Mouse (Mus musculus) adrenal gland, postnatal 25 days (tissue): ENCODE measurements around the gene B4galt5. TPM values are rescaled to one million over a fixed set of nuclear protein-coding genes. Genes with fewer than 3 reads are reported as not detected.
A peak's percentile ranks its signal among the peaks of the same experiment; 100 is the strongest.
"Not testable (repeated sequence)": the region's sequence is repeated elsewhere in the genome, so short reads cannot be mapped to it uniquely, and the experiment has no call there.

ENCODE experiments used
- DNase-seq: peaks from one replicate; pipeline ENCODE4 v3.0.0; 2021; ENCODE audit warnings: mixed read lengths
- long read RNA-seq: library from polyadenylated mRNA; stranded (forward); transcript quantifications from one replicate; pipeline ENCODE4 v2.0.0, GENCODE M21; 2021
- total RNA-seq: library from RNA; stranded (reverse); gene quantifications from 2 replicates; pipeline ENCODE4 v1.2.3, GENCODE M21; 2021

B4galt5 gene
- 72.9 and 78.8 TPM in 2 replicates for total RNA-seq
- long read RNA-seq, full-length matches to known transcripts = 1 of 28 reads
- long read RNA-seq, partial matches to known transcripts = 0 of 28 reads
- long read RNA-seq, other reads (novel, unspliced or antisense) = 27 of 28 reads

DNA sequence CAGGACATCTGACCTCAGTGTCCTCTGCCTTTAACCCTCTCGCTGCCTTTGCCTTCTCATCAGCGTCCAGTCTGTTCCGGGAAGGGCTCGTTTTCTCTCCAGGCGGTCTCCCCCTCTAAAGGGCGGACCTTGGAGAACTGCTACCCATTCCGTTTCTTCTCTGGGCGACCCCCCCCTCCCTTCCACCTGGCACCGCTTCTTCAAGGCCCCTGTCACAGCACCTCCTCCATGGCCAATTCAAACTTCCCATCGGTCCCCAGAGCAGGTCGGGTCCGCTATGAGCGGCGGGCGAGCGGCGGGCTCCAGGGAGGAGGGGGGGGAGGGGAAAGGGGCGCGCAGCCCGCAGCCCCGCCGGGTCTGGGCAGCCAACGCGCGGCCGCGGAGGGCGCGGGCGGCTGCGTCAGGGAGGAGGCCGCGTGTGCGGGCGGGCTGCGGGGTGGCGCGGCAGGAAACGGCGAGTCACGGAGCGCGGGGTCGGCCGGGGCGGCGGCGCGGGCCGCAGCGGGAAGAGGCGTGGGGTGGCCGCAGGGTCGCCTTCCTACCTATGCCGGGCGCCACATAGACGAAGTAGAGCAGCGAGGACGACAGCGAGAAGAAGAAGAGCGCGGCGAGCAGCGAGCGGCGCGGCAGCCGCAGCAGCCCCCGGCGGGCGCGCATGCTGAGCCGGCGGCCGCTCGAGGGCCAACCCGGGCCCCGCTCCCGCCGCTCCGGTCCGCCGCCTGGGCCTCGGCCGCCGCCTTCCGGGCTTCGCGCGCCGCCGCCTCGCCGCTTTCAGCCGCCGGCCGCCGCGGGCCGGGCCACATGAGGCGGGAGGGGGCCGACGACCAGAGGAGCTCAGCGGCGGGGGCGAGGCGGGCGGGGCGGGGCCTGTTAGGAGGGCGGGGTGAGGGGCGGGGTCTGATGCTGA, at the start of gene B4galt5:
B4galt5 (minus strand) TSS at position 808 of the 907 bp plus-strand sequence.
- peak; percentile 34 for DNase-seq

DNA sequence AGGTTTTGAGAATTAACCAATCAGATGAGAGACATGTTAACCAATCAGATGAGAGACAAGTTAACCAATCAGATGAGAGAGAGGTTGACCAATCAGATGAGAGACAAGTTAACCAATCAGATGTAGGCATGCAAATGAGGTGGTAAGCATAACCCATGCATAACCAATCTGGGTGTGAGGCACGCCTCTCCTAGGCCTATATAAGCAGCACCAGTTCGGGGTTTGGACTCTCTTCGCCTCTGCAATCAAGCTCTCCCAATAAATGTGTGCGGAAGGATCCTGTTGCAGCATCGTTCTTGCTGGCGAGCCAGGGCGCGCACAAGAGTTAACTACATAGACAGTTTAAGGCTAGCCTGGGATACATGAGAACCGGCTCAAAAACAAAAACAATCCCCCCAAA, 47.4 kb upstream of the B4galt5 start:
- DNase-seq = not testable (repeated sequence)

DNA sequence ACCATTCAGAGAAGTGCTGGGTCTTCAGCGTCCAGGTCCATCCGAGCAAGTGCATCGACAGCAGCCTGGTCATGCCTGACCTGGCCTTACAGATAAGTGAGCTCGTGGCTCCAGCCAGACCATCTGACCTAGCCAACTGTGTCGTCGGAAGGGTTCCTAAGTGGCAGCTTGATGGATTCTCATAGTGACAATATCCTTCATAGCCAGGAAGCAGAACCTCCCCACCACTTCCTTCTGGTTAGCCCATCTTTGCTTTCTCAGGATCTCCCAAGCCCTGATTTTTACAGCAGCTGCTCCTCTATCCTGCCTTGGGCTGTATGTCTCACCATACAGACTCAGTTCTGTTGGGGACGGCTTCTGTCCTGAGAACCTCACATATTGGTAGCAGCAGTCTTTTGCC, 45.4 kb upstream of the B4galt5 start:
- DNase-seq = no peak

DNA sequence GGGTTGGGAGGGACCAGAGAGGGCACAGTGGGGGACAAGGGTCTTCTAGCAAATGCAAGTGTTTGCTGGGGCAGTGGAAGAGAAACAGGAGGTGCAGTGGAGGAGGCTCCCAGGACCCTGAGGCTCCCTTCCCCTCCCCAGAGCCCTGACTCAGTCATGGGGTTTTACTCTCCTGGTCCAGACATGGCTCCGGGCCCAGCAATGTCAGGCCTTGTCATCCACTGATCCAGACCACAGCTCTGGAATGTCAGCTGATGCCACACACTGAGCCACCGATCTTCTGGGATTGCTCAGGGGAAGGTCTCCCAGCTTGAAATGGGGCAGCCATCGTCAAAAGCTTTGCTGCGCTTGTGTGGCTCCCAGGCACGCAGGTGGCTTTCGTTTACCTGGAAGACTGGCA, 38.0 kb upstream of the B4galt5 start:
- DNase-seq = no peak

DNA sequence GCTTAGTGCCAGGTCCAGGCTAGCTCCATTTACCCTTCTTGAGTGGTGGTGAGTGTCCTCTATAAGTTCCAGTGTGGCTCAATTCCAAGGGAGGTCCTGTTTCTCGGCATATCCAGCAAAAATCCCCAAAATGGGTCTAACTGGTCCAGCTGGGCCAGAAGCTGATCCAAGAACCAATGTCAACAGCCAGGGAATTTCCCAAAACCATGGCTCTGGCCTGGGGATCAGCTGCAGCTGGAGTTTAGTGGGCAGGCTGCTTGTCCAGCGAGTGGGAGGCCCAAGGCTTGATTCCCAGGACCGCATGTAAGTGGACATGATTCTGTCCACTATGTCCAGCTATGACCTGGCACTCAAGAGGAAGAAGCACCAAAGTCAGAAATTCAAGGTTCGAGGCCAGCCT, 37.5 kb upstream of the B4galt5 start:
- no peak for DNase-seq

DNA sequence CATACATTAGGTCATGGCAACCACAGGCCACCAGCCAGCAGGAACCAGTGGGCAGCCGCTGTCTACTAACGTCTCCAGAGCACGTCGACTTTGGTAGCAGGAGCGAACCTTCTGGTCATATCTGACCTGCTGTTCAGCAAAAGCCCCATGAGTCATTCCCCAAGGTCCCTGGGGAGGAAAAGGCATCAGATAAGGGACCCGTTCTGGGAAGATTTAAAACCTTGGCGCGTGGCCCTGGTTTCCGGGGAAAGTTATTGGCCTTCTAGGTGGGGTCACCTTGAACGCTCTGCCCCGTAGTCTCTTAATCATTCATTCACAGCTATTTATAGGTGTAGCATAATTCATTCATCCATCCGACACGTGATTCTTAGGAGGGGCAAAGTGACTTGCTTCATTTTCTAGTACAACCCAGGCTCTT, 34.7 kb upstream of the B4galt5 start:
- DNase-seq = peak; percentile 93

DNA sequence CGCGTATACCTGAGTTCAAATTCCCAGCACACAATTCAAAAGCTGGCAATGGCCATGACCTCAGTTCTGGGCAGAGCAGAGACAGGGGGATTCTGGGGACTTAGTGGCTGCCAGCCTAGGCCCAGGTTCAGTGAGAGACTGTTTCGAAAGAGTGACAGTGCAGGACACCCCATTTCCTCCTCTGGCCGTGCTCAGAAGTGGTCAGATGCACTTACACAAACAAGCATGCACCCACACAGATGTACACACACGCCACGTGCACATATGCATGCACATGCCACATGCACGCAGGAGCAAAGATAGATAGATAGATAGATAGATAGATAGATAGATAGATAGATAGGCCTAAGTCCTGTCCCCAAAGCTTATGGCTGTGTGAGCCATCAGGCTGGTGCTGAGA, 33.4 kb upstream of the B4galt5 start:
- no peak for DNase-seq

DNA sequence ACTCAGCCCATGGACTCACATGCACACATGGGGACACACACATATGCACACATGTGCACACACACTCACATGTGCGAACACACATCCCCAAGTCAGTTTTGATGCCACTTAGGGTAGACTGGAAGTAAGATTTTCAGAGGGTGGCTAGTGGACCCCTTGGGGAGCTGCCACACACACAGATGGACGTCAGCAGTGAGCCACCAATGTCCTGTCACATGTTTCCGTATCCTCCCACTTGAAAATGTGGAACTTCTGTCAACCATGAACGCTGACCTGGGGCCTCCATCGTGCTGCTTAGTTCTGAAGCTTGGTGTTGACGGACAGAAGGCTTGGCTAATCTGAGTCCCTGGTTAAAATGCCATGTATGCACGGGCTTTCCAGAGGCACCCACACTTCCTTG, 32.6 kb upstream of the B4galt5 start:
- no peak for DNase-seq

DNA sequence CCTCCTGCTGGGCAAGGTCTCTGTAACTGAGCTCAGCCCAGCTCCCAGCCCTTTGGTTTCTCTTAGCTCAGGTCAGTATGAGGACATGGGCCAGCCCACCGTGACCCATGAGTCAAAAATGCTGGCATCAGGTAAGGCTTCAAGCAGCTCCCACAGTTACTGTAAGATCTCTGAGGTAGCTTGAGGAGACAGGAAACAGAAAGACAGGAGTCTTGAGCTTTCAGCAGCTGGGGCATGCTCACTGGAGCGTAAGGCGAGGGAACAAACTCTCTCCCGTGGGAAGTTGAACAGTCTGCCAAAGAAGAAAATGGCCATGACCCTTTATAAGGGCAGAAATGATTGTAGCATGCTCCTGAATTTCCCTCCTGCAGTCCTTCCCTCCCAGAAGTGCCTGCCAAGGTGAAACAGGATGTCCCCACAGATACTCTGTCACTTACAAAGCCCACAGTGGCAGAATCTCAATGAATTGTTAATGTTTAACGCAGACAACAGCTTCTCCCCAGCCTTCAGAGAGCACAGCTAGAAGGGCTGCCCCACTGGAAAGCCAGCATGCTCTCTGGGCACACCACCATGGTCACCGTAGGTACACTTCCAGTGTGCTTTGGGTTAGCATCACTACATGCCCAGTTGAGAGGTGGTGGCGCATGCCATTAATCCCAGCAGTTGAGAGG, 31.8 kb upstream of the B4galt5 start:
- no peak for DNase-seq

DNA sequence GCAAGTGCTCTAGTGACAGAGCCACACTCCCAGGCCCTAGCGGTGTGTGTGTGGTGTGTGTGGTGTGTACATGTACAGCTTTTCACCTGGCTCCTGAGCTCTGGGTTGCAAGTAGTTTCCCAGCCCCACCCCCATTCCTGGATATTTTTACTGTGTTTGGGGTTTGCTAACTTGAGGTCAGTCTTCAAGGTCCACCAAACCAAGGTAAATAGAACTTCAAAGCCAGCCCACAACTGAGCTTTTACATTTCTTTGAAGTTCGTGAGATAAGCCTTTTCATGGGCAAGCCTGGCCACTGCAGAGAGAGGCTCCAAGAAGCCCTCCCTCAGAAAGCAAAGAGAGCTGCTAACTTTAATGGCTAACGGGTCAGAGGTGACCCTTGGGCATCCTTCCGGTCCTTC, 30.0 kb upstream of the B4galt5 start:
- no peak for DNase-seq

DNA sequence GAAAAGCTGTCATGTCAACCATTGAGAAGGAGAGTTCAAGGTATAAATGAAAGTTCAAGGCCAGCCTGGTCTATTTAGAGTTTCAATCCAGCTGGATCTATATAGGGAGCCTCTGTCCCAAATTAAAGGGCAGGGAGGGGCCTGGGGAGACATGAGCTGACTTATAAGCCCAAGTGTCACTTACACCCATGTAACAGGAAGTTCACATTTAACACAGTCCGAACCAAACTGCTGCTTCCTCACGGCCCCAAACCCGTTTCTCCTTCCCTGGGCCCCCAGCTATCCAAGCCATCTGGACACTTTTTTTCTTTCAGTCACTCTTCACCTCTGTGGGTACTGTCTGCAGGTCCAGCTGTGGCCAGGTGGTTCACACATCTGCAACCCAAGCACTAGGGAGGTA, 28.7 kb upstream of the B4galt5 start:
- no peak for DNase-seq

DNA sequence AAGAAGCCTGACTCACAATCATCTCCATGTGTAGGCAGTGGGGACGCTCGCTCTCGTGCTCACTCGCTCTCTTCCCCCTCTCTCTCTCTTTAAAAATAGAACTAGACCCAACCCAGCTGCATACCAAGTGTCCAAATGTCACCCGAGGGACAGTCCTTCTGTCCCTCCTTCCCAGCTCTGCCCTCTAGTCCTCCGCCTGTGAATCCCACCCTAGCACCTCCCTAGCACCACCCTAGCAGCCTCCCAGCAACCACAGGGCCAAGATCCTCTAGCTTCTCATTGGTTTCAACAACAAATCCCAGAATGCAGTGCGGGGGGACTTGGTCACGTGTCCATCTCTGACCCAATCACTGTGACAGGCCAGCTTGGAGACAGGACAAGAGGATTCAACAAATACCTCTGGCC, 27.2 kb upstream of the B4galt5 start:
- DNase-seq = no peak

DNA sequence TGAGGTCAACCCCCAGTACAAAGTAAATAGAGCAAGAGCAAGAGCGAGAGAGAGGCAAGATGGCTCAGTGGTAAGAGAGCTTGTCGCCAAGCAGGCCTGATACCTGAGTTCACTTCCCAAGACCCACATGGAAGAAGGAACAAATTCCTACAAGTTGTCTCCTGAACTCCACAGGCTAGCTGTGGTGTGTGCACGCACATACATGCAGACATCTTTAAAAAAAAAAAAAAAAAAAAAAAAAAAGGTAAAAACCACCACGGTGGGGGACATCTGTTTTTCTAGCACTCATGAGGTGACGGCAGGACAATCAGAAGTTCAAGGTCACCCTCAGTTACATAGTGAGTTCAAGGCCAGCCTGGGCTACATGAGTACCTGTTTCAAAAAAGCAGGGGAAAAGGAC, 26.7 kb upstream of the B4galt5 start:
- DNase-seq = no peak

DNA sequence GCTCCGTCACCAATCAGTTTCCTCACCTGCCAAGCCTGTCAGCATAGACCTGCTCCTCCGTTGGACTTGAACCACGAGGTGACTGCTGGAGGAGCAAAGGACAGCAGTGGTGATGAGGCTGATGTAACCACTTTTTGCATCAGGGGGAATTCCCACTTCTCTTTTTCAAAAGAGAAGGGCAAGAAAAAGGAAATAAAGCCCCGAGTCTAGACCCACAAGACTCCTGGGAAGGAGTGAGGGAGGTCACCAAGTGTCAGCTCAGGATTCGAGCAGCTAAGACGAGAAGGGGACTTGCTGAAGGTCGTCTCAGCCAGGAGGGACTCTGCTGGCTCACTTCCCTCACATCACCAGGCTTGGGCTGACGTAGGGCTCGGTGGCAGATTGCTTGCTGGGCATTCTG, 26.2 kb upstream of the B4galt5 start:
- no peak for DNase-seq

DNA sequence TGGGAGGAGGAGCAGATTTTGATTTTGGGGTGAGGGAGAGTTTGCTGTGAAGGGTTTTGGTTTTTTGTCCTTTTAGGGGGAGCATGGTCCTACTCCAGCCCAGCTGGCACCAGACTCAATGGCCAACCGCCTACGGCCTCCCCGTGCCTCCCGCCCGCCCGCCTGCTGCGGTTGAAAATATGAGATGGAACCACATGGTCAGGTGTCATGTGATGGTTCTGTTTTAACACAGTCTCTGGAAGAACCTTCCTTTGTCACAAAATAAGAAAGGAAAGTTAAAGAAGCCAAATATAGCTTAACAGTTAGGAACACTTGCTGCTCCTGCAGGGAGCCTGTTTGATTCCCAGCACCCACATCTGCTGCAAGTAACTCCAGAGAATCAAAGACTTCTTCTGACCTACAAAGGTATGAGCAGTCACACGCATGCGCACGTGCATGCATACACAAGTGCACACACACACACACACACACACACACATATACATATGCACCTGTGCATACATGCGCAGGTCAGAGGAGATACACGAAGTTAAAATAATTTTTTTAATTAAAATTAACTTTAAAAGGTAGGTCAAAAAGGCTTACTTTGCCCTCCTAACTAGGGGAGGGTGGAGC, 25.3 kb upstream of the B4galt5 start:
- no peak for DNase-seq

DNA sequence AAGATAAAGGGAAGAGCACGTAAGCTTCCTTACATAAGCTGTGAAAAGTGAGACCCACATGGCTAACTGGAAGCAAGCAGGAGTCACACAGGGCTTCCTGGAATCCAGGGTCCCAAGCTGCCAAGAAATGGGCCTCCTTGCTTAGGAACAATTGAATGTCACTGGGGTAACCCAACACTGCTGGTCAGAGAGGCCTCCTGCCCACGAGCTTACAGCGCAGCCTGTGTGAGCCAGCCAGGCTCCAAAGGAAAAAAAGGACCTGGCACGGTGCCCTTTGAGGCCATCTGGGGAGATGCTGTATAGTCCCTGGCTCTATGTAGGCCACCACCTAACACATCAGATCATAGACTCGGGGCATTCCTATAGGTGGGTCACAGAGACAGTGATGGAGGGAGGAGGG, 24.3 kb upstream of the B4galt5 start:
- peak; percentile 73 for DNase-seq

DNA sequence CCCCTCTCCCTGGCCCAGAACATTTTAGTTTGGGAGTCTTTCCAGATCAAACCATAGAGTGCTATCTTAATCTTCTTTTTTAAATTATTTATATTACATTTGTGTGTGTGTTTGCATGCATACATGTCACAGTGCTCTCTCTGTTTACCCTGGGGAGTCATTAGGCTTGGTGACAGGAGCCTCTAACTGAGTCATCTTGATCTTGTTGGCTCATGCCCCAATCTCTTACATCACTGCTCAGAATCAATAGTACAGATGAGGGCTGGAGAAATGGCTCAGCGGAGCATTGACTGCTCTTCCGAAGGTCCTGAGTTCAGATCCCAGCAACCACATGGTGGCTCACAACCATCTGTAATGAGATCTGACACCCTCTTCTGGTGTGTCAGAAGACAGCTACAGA, 22.5 kb upstream of the B4galt5 start:
- DNase-seq = no peak

DNA sequence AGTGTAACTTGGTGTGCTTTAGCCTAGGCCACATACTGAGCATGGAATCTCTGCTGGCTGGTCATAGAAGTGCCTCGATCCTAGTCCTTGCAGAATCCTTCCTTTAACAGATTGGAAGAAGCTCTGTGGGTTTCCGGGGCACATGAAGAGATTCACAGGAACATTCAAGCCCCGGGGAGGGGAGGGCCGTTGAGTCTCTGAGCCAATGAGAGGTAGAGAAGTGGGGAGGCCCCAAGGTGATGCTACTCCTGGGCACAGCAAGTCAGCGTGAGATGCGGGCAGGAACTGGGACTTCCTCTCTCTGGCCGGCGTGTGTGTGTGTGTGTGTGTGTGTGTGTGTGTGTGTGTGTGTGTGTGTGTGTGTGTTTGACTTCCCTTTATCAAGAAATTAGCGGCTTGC, 19.3 kb upstream of the B4galt5 start:
- no peak for DNase-seq

DNA sequence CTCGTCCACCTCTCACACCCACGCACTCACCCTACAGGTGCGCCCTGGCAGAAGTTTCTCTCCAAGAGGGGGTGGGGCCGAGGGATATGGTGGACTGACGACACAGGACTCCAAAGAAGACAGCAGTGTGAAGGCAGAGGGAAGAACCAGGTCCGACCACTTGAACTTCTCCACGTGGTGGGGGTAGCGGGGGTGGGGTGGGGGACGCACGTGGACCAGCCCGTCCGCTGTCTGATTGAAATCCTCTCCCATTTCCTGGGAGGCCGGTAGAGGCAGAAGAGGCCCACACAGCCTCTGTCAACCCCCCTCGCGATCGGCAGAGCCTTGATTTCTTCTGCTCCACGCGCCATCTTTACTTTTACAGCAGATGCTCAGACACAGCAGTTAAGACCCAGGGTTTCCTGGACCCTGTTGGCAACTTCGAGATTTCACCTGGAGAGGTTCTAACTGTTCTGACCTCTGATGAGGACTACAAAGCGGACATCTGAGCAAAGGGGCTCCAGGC, 18.8 kb upstream of the B4galt5 start:
- no peak for DNase-seq

DNA sequence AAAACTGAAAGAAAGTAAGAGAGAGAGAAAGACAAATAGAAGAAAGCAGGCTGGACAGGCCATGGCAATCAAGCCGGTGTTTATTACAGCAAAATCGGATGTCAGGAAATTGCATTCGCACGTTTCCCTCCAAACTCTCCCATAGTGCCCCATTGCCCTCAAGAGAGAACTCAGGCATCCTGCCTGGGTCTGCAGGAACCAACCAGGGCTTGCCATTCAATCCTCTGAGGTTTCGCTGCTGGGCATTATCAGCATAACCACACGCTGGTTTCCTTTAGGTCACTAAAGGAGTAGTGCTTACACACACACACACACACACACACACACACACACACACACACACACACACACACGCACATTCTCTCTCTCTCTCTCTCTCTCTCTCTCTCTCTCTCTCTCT, 18.3 kb upstream of the B4galt5 start:
- no peak for DNase-seq

DNA sequence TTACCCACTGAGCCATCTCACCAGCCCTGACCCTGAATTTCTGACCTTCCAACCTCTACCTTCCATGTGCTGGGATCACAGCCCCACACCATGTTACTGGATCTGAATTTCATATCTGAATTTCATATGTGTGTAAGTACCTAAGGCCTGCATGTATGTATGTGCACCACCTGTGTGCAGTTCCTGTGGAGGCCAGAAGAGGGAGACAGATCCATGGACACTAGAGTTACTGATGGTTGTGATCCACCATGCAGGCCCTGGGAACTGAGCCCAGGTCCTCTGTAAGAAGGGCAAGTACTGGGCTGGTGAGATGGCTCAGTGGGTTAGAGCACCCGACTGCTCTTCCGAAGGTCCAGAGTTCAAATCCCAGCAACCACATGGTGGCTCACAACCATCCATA, 16.1 kb upstream of the B4galt5 start:
- DNase-seq = no peak

DNA sequence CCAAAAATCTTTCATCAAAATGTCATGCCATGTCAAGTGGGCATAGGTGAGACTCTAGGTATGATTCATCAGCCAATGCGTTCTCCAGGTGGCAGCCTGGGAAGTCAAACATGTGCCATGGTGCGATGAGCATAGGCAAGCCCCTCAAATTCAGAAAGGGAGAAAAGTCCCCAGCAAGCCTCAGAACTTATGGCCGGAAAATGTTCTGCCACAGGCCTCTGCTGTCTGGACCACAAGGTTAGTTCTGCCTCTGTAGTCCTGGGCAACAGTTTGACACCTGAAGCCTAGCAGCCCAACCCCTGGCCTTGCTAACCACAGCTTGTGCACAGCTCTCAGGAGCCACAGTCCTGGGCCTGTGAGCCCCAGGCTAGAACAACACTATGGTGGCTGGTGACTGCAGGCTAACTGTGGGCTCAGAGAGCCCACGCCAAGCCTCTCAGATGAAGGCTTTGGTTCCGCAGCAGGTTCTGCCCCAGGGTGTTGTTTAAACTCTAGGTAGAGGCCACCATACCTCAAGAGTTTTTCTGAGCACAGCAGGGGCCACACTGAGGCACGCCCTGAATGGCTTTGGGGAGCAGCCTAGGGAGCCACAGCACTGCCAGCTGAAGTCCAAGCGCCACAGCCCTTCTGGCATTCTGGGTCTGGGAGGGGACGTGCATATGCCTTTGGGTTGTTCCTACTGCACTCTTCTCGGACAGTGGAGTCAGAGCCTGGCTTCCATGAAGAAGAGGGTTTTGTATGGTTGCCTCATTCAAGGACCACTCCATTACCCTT, 14.5 kb upstream of the B4galt5 start:
- DNase-seq = no peak
